Mouse (Mus musculus): Measurements from ENCODE around the gene Synj1. TPM values are rescaled to one million over a fixed set of nuclear protein-coding genes. Genes with fewer than 3 reads are reported as not detected.

Synj1 gene
- polyA plus RNA-seq, 1 experiment, result 10.0 TPM

GRCm38 (mm10) chr16:90893792-90894191 is 117.3 kb downstream of the Synj1 start:
- Histone ChIP-seq H3K36me3 (ENCODE audit: control insufficient read depth, insufficient read depth) (no peaks in the 10 kb centered on the region), H3K79me2 (ENCODE audit: control insufficient read depth, insufficient read depth) (no peaks in the 10 kb centered on the region), H3ac (ENCODE audit: control insufficient read depth, insufficient read length) (no peak overlapping the region), H3K4me3 (no peak overlapping the region), H3K4me2 (ENCODE audit: low read depth) (no peak overlapping the region), H3K27me3 (ENCODE audit: control insufficient read depth, insufficient read depth, insufficient read length) (no peaks in the 10 kb centered on the region)
- TF ChIP-seq POLR2AphosphoS2 (IDR thresholded peaks at IDR 0.05; ENCODE audit: insufficient read length, low read depth), result no peak
- no peak for TF ChIP-seq TCF3 (IDR thresholded peaks at IDR 0.05; ENCODE audit: insufficient read length, low read depth)
- TF ChIP-seq MYOD1 (IDR thresholded peaks at IDR 0.05; ENCODE audit: control insufficient read depth in 1 of 3, insufficient read length in 2 of 3, low read depth in 2 of 3), result no peak
- TF ChIP-seq CEBPB (IDR thresholded peaks at IDR 0.05; ENCODE audit: insufficient read depth, poor library complexity, severe bottlenecking), result no peak
- TF ChIP-seq E2F4 (IDR thresholded peaks at IDR 0.05; ENCODE audit: insufficient read depth), result no peak
- TF ChIP-seq TCF12 (IDR thresholded peaks at IDR 0.05; ENCODE audit: insufficient read depth, poor library complexity, severe bottlenecking), result no peak
- no peak for TF ChIP-seq REST (IDR thresholded peaks at IDR 0.05; ENCODE audit: insufficient read depth, insufficient read length)
- no peak for TF ChIP-seq MAX (IDR thresholded peaks at IDR 0.05; ENCODE audit: low read depth)
- no peak for TF ChIP-seq MYOG (IDR thresholded peaks at IDR 0.05; ENCODE audit: control insufficient read depth in 1 of 3, insufficient read depth in 1 of 3, insufficient read length in 2 of 3, low read depth in 2 of 3)
- TF ChIP-seq POLR2A (IDR thresholded peaks at IDR 0.05; ENCODE audit: insufficient read length, low read depth), result no peak
- no peak for TF ChIP-seq USF1 (IDR thresholded peaks at IDR 0.05; ENCODE audit: low read depth)
- TF ChIP-seq SRF (IDR thresholded peaks at IDR 0.05; ENCODE audit: control insufficient read depth, insufficient read length, low read depth), result no peak

- Histone ChIP-seq H3K79me2 (ENCODE audit: control insufficient read depth, insufficient read depth) (no peaks in the 10 kb centered on the region), H3K27me3 (ENCODE audit: control insufficient read depth, insufficient read depth, insufficient read length) (no peaks in the 10 kb centered on the region), H3ac (ENCODE audit: control insufficient read depth, insufficient read length) (no peak overlapping the region), H3K4me2 (ENCODE audit: low read depth) (peak overlapping the region; percentile 38), H3K36me3 (ENCODE audit: control insufficient read depth, insufficient read depth) (no peaks in the 10 kb centered on the region), H3K4me3 (no peak overlapping the region)
- TF ChIP-seq MAX (IDR thresholded peaks at IDR 0.05; ENCODE audit: low read depth) (no peak), CEBPB (IDR thresholded peaks at IDR 0.05; ENCODE audit: insufficient read depth, poor library complexity, severe bottlenecking) (no peak), E2F4 (IDR thresholded peaks at IDR 0.05; ENCODE audit: insufficient read depth) (no peak), REST (IDR thresholded peaks at IDR 0.05; ENCODE audit: insufficient read depth, insufficient read length) (no peak), USF1 (IDR thresholded peaks at IDR 0.05; ENCODE audit: low read depth) (no peak), POLR2A (IDR thresholded peaks at IDR 0.05; ENCODE audit: insufficient read length, low read depth) (no peak), TCF12 (IDR thresholded peaks at IDR 0.05; ENCODE audit: insufficient read depth, poor library complexity, severe bottlenecking) (no peak), POLR2AphosphoS2 (IDR thresholded peaks at IDR 0.05; ENCODE audit: insufficient read length, low read depth) (no peak), SRF (IDR thresholded peaks at IDR 0.05; ENCODE audit: control insufficient read depth, insufficient read length, low read depth) (no peak)
Measured at GRCm38 (mm10) chr16:90893019-90893418, 118.1 kb downstream of the Synj1 start.

GRCm38 (mm10) chr16:90892081-90892480 is 119.0 kb downstream of the Synj1 start:
- Histone ChIP-seq H3ac (ENCODE audit: control insufficient read depth, insufficient read length) (no peak overlapping the region), H3K79me2 (ENCODE audit: control insufficient read depth, insufficient read depth) (no peaks in the 10 kb centered on the region), H3K4me2 (ENCODE audit: low read depth) (no peak overlapping the region), H3K4me3 (no peak overlapping the region), H3K27me3 (ENCODE audit: control insufficient read depth, insufficient read depth, insufficient read length) (no peaks in the 10 kb centered on the region), H3K36me3 (ENCODE audit: control insufficient read depth, insufficient read depth) (no peaks in the 10 kb centered on the region)
- no peak for TF ChIP-seq REST (IDR thresholded peaks at IDR 0.05; ENCODE audit: insufficient read depth, insufficient read length)
- no peak for TF ChIP-seq MAX (IDR thresholded peaks at IDR 0.05; ENCODE audit: low read depth)
- TF ChIP-seq CEBPB (IDR thresholded peaks at IDR 0.05; ENCODE audit: insufficient read depth, poor library complexity, severe bottlenecking), result no peak
- TF ChIP-seq POLR2AphosphoS2 (IDR thresholded peaks at IDR 0.05; ENCODE audit: insufficient read length, low read depth), result no peak
- no peak for TF ChIP-seq MYOD1 (IDR thresholded peaks at IDR 0.05; ENCODE audit: control insufficient read depth in 1 of 3, insufficient read length in 2 of 3, low read depth in 2 of 3)
- TF ChIP-seq TCF3 (IDR thresholded peaks at IDR 0.05; ENCODE audit: insufficient read length, low read depth), result no peak
- no peak for TF ChIP-seq MYOG (IDR thresholded peaks at IDR 0.05; ENCODE audit: control insufficient read depth in 1 of 3, insufficient read depth in 1 of 3, insufficient read length in 2 of 3, low read depth in 2 of 3)
- TF ChIP-seq SRF (IDR thresholded peaks at IDR 0.05; ENCODE audit: control insufficient read depth, insufficient read length, low read depth), result no peak
- no peak for TF ChIP-seq E2F4 (IDR thresholded peaks at IDR 0.05; ENCODE audit: insufficient read depth)
- no peak for TF ChIP-seq POLR2A (IDR thresholded peaks at IDR 0.05; ENCODE audit: insufficient read length, low read depth)
- TF ChIP-seq TCF12 (IDR thresholded peaks at IDR 0.05; ENCODE audit: insufficient read depth, poor library complexity, severe bottlenecking), result no peak
- TF ChIP-seq USF1 (IDR thresholded peaks at IDR 0.05; ENCODE audit: low read depth), result no peak

GRCm38 (mm10) chr16:90891601-90892000 is 119.5 kb downstream of the Synj1 start:
- no peak for TF ChIP-seq E2F4 (IDR thresholded peaks at IDR 0.05; ENCODE audit: insufficient read depth)
- TF ChIP-seq MYOG (IDR thresholded peaks at IDR 0.05; ENCODE audit: control insufficient read depth in 1 of 3, insufficient read depth in 1 of 3, insufficient read length in 2 of 3, low read depth in 2 of 3), result peak in 2 of 3 experiments; percentile 32 to 33
- no peak for TF ChIP-seq TCF12 (IDR thresholded peaks at IDR 0.05; ENCODE audit: insufficient read depth, poor library complexity, severe bottlenecking)
- TF ChIP-seq MYOD1 (IDR thresholded peaks at IDR 0.05; ENCODE audit: control insufficient read depth in 1 of 3, insufficient read length in 2 of 3, low read depth in 2 of 3), result peak in 1 of 3 experiments; percentile 37
- no peak for TF ChIP-seq POLR2AphosphoS2 (IDR thresholded peaks at IDR 0.05; ENCODE audit: insufficient read length, low read depth)
- no peaks in the 10 kb centered on the region for H3K79me2 ChIP-seq (ENCODE audit: control insufficient read depth, insufficient read depth)
- H3K4me2 ChIP-seq (ENCODE audit: low read depth), result no peak overlapping the region
- no peaks in the 10 kb centered on the region for H3K36me3 ChIP-seq (ENCODE audit: control insufficient read depth, insufficient read depth)
- no peak overlapping the region for H3ac ChIP-seq (ENCODE audit: control insufficient read depth, insufficient read length)
- H3K27me3 ChIP-seq (ENCODE audit: control insufficient read depth, insufficient read depth, insufficient read length), result no peaks in the 10 kb centered on the region
- no peak overlapping the region for H3K4me3 ChIP-seq

- Histone ChIP-seq H3K4me3 (no peak overlapping the region), H3ac (ENCODE audit: control insufficient read depth, insufficient read length) (no peak overlapping the region), H3K79me2 (ENCODE audit: control insufficient read depth, insufficient read depth) (no peaks in the 10 kb centered on the region), H3K27me3 (ENCODE audit: control insufficient read depth, insufficient read depth, insufficient read length) (no peaks in the 10 kb centered on the region), H3K36me3 (ENCODE audit: control insufficient read depth, insufficient read depth) (no peaks in the 10 kb centered on the region), H3K4me2 (ENCODE audit: low read depth) (no peak overlapping the region)
- TF ChIP-seq SRF (IDR thresholded peaks at IDR 0.05; ENCODE audit: control insufficient read depth, insufficient read length, low read depth), result no peak
- TF ChIP-seq POLR2A (IDR thresholded peaks at IDR 0.05; ENCODE audit: insufficient read length, low read depth), result no peak
- no peak for TF ChIP-seq MYOG (IDR thresholded peaks at IDR 0.05; ENCODE audit: control insufficient read depth in 1 of 3, insufficient read depth in 1 of 3, insufficient read length in 2 of 3, low read depth in 2 of 3)
- TF ChIP-seq USF1 (IDR thresholded peaks at IDR 0.05; ENCODE audit: low read depth), result no peak
- TF ChIP-seq MYOD1 (IDR thresholded peaks at IDR 0.05; ENCODE audit: control insufficient read depth in 1 of 3, insufficient read length in 2 of 3, low read depth in 2 of 3), result no peak
Measured at GRCm38 (mm10) chr16:90890683-90891082, 120.4 kb downstream of the Synj1 start.

Other genes with a start within 250 kb of the Synj1 start
- 4.5 TPM for gene Urb1, start 200.9 kb downstream of the Synj1 start, polyA plus RNA-seq (2012; fragmentation: generic; extraction: Trizol)
- 4.5 TPM for gene Eva1c, start 184.6 kb downstream of the Synj1 start, polyA plus RNA-seq (2012; fragmentation: generic; extraction: Trizol)
- gene Cfap298, start 76.2 kb downstream of the Synj1 start, polyA plus RNA-seq (2012; fragmentation: generic; extraction: Trizol), result 21.9 TPM
- 8.8 TPM for gene Paxbp1, start 33.2 kb upstream of the Synj1 start, polyA plus RNA-seq (2012; fragmentation: generic; extraction: Trizol)
- 0.01 TPM for gene 4932438H23Rik, start 83.8 kb upstream of the Synj1 start, polyA plus RNA-seq (2012; fragmentation: generic; extraction: Trizol)
- not detected for gene Olig2, start 214.1 kb upstream of the Synj1 start, polyA plus RNA-seq (2012; fragmentation: generic; extraction: Trizol)

Measured in myocyte (in vitro differentiated cells).